Mouse (Mus musculus) regulatory T cell (primary cell): Measurements from ENCODE around the gene Adgrd1.

Experiments used
- in situ Hi-C: fragments of 300-600 bp; cut with MboI, MseI; formaldehyde crosslinking; loops from one replicate; pipeline ENCODE4 v1.15.1; 2025; ENCODE audit warnings: high pct_unique_total_duplicates

Gene Adgrd1

DNA sequence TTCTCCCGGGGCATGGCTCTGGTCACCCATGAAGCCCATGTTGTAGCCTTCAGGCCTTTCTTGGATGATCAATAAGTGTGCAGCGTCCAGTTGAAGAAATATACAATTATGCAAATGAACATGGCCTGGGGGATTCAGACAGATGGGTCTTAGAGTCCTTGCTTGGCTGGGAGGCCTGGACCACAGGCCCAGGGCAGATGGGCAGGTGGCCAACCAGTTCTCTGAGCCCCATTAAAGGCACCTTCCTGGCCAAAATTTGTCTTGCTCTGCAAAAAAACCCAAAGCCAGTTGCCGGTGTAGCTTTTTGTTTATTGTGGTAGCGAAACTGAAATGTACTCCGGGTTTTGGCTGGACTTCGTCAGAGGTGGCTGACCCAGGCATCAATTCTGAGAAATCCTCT lies 92.5 kb downstream of the Adgrd1 start:
- in situ Hi-C loops, result loop anchor here (25.0 kb wide), 2 partner anchors 673 to 898 kb away; no protein-coding TSS in a partner anchor

DNA sequence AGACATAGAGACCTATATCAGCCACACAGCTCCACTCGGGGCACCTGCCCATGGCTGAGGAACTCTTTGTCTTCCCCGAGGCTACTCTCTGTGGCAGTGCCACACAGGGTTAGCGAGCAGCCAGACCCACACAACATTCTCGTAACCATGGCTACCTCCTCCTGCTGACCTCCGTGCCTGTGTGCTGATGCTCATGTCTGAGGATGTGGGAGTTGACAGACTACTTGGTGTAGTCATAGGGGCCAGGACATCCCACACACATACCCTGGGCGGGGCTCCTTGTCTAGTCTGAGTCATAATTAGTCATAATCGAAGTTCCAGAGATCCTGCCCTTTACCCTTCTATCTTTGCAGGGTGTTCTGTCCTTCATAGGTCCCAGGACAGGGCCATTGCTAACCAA lies 93.5 kb downstream of the Adgrd1 start:
- in situ Hi-C loops, result loop anchor here (25.0 kb wide), 2 partner anchors 672 to 897 kb away; no protein-coding TSS in a partner anchor

DNA sequence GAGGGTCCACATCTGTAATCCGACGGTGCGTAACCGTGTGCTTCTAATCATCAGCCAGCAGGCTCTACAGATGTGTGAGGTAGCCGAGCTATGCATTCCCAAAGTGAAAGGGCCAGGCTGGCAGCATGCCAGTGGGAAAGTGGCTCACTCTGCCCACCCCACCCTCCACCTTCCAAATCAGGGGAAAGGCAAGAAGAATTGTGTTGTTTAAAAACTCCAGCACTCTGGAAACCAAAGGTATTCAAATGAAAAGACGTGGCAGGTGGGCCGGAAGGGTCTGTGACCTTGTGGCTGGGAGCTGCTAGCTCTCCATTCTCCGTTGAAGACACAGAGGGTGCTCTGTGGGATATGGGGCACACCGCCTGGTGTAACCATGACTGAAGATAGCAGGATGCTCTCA lies 100.0 kb downstream of the Adgrd1 start:
- in situ Hi-C loops, result loop anchor here (25.0 kb wide), 2 partner anchors 666 to 891 kb away; no protein-coding TSS in a partner anchor

DNA sequence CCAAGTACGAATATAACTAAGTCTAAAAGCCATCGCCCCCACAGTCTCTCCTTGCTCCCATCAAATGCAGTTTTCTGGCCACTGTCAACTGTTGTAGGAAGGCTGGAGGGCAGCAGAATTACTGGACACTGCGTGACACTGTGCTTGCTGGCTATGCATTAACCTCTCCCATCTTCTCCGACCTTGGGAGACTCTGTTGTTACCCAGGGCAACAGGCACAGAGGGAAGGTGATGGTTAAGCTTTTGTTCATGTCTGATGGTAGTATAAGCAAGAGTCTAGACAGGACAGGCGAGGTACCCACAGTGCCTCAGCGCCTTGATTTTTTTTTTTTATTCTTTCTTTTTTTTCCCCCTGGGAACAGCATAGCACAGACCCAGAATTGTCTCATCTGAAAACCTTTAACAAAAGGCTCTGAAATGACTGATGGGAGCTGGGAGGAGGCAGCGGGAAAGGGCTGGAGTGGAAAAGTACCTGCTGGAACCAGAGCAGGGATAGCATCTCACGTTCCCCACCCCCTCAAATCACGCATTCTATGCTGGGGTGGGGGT lies 100.5 kb downstream of the Adgrd1 start:
- in situ Hi-C loops, result loop anchor here (25.0 kb wide), 2 partner anchors 665 to 890 kb away; no protein-coding TSS in a partner anchor

DNA sequence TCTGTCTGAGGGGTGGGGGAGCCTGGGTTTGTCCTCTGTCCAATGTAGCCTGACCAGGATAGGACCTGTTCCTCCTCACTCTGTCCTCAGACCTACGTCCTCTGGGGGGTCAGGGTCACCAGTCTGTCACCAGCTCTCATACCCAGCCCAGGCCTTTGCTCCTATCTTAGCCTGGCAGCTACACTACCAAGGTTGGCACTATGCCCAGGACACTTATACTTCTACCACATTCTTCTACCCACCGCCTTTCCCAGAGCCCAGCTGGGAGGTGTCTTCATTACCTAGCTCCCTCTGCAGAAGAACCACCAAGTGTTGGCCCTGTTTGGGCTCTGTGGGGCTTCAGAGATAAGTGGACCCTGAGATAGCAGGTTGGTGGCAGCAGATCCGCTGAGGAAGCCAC lies 103.6 kb downstream of the Adgrd1 start:
- in situ Hi-C loops, result no loop called here

DNA sequence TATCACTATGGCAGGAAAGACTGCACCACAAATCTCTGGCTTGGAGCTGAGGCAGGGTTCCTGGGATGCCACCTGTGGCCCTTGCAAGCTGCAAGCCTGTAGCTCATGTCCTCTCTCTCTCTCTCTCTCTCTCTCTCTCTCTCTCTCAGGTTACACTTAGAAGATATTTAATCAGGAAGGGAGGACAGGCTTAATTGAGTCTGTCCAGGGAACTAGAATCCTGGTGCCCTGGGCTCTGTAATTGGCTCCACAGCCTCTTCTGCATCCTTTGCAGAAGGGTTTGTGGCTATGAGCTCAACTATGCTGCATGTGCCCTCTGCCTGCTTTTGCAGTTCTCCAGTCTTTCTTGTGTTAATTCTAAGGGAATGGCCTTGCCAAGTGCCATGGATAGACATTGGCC lies 111.7 kb downstream of the Adgrd1 start:
- in situ Hi-C loops, result no loop called here

DNA sequence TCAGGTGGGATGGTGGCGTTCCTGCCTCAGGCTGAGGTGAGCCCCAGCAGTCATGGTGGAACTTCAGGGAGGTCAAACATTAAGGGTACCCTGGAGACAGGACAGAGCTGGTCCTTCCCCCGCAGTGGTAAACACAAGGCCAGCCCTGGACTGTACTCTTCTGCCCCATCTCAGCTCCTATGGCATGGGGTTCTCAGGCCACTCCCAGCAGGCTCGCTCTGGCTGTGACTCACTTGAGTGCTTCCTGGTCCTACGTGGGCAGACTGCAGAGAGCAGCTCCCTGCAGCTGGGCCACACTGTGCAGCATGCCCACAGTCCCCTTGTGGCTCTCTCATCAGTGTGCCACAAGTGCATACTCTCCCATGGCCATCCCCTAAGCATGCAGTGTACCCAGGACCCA lies 112.3 kb downstream of the Adgrd1 start:
- in situ Hi-C loops, result no loop called here

DNA sequence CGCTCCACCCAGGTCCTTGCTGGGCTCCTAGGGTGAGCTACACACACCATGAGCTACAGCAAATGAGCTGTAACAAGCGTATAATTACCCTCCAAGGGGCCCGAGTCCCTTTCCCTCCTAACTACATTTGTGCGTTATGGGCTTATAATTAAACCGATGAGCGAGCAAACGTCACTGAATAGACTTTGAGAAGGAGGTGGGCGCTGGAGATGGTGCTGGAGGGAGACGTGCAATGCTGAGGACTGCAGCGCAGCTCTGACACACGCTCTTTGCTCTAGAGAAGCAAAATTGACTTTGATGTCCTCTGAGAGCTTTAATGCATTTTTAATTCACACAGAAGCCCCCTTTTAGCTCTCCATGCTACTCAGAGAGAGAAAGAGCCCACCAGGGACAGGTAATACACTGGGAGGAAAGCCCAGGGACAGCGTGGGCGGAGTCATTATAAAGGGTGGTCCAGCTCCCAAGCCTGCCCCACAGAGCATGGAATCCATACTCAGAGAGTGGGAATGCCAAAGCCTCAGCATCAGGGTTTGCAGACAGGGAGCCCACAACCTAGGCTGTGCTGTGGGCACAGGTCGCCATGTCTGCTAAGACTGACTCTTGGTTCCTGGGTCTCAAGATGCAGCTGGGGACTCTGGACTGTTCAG lies 115.0 kb downstream of the Adgrd1 start:
- in situ Hi-C loops, result no loop called here

DNA sequence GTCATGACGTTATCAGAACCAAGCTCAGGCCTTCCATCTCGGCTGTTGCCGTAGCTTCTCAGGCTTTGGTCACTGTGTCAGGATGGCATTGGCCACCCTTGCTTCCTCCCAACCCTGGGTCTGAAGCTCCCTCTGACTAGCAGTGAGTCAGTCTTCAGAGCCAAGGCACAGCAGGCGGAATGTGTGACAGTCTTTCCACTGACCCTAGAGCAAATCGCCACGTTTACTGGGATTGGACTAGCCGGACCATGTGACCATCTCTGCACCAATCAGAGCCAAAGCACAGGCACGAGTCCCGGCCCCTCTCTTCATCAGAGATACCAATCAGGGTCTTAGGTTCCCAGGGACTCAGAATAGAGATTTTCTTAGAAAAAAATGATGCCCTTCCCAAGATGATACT lies 117.5 kb downstream of the Adgrd1 start:
- in situ Hi-C loops, result no loop called here

DNA sequence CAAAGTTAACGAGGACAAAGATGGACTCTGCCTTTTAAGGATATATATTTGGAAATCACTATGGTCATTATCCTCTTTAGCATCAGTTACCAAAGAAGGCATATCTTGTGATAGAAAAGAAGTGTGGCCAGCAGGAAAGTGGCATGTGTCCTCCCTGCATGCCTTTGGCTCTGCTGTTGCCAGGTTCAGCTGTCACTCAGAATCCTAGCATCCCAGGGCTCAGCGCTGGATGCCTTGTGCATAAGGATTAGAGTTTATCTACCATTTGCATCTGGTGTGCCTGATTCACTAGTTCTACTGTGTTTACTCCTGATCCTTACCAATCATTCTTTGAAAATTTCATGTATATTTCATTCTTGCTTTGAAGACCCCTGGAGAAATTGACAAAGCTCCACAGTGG lies 119.5 kb downstream of the Adgrd1 start:
- in situ Hi-C loops, result no loop called here

DNA sequence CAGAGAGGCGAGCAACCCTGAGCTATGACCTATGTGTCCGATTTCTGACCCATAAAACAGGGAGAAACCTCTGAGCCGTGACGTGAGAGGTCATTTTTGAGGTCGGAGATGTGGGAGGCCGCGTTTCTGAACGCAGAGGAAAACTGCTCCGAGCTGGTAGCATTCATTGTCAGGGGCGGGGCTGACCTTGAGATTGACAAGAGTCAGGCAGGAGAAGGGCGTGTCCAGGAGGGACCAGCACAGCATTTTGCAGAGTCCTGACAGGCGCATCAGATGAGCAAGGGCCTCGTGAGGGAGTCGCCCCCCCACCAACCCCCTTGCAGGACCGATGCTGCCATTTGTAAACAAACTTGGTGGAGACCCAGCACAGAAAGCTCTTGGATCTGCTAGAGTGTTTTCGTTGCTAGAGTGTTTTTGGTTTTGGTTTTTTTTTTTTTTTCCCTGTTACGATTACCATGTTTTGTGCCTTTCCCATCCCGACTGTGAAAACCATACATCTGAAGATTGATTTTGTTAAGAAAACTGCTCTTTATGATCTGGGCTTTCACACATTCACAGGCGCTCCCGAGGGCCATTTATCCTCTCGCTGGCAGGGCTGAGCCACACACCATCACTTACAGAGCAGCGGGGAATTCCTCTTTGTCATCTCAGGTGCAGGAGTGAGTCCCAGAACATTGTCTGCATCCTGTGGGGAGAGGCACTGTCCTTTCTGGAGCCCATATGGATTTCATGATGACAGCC lies 121.1 kb downstream of the Adgrd1 start:
- in situ Hi-C loops, result no loop called here

DNA sequence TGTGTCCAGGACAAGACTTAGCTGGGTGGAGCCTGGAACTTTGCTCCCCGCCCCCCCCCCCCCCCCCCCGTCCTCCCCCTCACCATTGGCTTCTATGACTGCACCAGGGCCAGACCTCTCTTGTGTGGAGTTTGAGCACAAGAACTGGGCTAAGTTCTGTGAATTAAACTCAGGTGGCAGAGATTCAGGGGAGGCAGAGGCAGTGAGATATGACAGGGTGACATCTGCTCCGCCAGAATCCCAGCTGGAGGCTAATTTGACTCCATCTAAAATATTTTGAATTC lies 121.6 kb downstream of the Adgrd1 start:
- in situ Hi-C loops, result no loop called here

DNA sequence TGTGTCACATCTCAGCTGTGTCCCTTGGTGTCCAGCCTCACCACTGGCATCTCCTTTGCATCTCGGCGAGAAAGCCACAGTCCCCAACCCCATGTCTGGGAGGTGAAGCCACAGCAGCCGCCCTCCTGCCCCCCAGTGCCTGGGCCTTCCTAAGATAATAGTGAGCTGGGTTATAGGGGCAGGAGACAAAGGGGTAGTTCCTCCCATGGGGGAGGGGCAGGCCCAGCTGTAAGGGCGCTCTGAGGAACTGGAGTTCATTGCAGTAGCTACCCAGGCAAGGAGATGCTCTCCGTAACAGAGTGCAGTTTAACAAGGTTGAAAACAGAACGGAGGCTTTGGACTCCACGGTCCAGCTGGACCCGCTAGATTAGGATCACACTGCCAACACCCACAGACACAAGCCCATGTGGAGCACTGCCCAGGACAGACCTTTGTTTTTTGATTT lies 122.0 kb downstream of the Adgrd1 start:
- in situ Hi-C loops, result no loop called here

DNA sequence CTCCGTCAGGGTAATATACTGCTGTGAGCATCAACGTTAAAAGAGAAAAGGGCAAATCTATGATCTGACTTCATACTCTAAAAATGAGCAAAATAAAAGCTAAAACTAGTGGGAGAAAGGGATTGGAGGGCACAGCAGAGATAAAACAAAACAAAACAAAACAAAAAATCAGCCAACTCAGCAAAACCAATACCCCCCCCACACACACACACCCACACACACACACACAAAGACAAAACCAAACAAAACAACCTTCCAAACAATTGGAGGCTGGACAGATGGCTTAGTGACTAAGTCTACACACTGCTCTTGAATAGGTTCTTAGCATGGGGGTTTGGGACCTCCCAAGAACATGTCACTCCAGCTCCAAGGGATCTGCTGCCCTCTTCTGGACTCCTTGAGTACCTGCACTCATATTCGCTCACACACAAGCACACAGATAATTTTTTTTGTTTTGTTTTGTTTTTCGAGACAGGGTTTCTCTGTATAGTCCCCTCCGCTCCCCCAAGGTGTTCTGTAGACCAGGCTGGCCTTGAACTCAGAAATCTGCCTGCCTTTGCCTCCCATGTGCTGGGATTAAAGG lies 122.7 kb downstream of the Adgrd1 start:
- in situ Hi-C loops, result no loop called here

DNA sequence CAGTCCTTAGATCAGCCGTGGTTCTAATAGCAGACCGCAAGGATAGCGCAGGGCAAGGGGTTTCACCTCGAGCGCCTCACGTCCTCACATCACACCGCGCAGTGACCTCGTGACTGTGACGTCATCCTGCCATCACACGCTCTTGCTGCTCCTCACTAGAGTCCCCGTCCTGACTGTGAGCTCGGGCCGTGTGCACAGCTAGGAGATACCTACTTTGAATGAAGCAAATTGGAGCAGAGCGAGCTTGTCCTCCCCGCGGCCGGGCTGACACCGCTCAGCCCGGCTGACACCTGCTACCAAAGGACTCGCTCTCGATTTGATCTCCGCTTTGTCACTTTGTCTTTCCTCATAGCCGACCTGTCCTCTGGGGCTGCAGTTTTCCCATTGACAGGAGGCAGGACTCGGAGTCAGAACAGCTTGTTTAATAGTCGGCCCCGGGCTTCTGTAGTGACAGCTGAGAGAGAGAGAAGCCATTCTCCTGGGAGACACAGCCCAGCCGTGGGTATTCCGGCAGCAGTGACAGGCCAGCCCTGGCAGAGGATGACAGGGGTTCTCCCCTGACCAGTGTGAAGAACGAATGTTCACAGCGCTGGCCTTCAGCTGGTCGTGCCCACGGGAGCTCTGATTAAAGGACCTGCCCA lies 129.4 kb downstream of the Adgrd1 start:
- in situ Hi-C loops, result no loop called here

DNA sequence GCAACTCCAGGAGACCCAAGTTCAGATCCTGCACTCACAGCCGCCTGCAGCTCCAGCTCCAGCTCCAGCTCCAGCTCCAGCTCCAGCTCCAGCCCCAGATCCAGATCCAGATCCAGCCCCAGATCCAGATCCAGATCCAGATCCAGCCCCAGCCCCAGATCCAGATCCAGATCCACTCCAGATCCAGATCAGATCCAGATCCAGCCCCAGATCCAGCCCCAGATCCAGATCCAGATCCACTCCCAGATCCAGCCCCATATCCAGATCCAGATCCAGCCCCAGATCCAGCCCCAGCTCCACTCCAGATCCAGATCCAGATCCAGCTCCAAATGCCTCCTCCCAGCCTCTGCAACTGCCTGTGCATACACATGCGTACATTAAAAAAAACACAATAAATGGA lies 131.6 kb downstream of the Adgrd1 start:
- in situ Hi-C loops, result no loop called here

DNA sequence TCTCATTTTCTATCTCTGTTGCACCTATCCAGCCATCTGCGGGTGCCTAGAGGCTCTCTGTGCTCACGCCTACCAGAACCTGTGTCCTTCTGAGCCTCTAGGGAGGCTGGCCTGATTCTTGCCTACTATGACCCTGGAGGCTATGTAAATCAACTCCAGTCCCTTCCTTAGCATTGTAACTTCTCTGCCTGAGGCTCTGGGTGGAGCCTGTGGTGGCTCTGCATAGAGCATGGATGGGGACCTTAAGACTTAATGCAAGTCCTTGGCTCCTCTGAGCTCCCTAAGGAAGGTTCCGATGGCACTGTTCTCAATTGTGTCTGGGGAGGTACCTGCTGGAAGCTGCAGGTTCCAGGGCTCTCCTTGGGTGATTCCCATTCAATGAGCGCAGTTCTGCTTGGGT lies 136.8 kb downstream of the Adgrd1 start:
- in situ Hi-C loops, result no loop called here

DNA sequence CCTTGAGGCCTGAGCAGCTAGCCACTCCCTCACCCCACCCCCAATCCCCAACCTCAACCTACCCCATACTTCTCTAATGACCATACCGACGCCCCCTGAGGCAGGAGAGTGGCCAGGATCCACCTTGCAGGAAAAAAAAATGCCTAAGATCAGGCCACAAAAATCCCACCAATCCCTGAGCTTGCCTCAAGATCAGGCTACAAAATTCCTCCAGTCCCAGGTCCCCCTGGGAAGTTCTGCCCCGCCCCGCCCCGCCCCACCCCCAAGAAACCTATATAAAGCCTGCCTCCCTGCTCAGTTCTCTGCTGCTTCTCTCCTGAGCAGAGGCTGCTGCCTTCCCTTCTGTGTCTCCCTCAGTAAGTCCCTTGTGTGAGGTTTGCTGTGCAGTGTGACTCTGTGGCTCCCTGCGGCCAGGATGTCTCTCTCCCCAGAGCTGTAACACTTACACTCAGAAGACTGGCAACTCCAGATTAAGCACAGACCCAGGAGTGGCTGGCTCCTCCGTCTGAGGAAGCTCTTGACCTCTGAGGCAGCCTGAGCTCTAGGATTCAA lies 137.4 kb downstream of the Adgrd1 start:
- in situ Hi-C loops, result no loop called here

DNA sequence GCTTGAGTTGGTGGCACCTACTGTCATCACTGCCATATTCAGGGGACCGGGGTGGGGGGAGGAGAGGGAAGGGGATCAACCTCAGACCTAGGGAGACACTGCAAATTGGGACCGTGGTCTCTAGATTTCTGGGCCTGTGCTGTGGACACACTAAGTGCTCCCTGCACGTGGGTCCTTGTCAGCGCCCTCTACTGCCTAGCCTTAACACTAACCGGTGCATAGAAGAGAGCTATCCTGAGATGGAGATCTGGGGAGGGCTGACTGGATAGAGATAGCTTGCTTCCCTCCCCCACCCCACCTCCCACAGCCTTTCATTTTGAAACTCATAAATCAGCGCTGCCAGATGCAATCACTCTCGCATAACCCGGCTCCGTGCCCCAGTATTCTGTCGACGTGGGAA lies 139.8 kb downstream of the Adgrd1 start:
- in situ Hi-C loops, result no loop called here

DNA sequence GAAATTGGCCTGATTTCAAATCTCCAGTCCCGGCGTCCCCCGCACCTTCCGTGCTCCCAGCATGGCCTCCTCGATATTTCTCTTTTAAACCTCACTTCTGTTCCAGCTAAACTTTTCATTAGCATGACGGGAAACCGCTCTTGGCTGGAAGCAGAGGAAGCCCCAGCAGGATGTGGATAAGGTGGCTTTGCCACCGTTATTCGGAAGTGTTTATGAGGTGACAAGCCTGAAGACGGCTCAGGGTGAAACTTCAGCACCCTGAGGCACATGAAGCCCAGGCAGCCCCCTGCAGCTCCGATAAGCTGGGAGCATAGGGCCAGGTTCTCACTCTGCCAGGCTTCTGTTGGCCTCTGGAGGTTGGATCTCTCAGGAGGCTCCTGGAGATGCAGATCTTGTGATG lies 145.3 kb downstream of the Adgrd1 start:
- in situ Hi-C loops, result no loop called here

DNA sequence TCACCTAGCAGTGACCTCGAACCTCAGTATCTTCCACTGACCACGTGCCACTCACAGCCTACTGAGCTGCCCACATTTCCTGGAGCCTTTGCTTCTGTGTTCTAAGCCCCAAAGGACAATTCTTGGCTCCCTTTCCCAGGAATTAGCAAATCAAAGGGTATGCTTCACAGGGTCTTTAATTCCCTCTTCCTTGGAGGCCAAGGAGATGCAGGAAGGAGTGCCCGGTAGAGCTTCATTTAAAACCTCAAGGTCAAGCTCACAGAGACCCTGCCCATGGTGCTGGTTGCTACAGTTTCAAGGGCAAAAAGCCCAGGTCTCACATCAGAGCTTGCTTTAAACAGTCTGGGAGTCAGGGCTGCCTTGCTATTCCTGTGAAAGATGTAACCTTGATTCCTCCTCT lies 145.7 kb downstream of the Adgrd1 start:
- in situ Hi-C loops, result no loop called here

DNA sequence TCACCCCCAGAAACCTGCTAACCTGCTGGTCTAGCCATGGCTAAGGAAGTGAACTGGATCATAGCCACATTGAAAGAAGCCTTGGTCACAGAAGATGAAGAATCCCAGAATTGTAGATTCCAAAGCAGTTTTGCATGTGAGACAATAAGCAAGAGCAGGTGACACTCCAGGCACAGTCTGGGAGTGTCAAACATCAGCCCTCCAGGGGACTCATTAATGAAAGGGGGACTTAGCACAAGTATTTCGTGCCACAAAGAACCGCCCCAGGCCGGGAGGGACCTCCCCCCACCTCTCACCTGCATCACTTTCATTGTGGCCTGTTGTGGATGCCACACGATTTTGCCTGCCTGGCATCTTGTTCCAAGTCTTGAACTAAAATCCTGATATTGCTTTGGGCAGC lies 146.6 kb downstream of the Adgrd1 start:
- in situ Hi-C loops, result no loop called here
